In the genomic region with DNA sequence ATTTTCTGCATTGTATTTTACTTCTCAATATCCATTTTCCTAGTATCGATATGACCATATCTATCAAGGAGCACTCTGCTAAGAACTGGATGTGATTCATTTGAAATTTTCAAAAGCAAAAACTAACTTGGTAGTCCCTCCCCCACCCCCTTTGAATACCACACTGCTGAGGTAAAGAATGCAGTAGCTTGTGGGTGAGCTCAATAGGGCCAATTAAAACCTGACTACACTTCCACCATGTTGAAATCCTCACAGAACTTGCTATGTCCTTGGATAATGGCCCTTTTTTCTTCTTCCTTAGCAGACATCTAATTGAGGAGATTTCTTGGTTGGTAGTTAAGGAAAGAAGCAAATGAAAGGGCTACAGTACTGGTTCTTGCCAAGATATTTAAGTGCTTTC, we compare ENCODE assay signal across 28 mouse cellular contexts. TPM values are rescaled to one million over a fixed set of nuclear protein-coding genes. Genes with fewer than 3 reads are reported as not detected.
DNase-seq lines count a peak whose midpoint lies in the region; ATAC-seq and TF ChIP-seq lines count a peak whose summit lies in the region.
"Had no signal": no experiment of that assay in that cellular context is flagged by ENCODE, and none has a peak within 500 bp of the region (broad histone marks: within the 10 kb centered on the region; RNA-seq: fewer than 3 reads in every experiment).

No protein-coding gene starts in this region.

- no peak overlapping the region for H3K4me3 ChIP-seq in forebrain, embryonic 11.5 days (ENCODE audit: low read depth, low read length)
- H3K4me3 ChIP-seq in forebrain, postnatal 0 days (ENCODE audit: low read depth, low read length), result no peak overlapping the region
- no peak overlapping the region for H3K4me3 ChIP-seq in embryonic fibroblast, embryonic 13.5 days (ENCODE audit: insufficient read depth, low read length)
- no peak overlapping the region for H3K4me3 ChIP-seq in forebrain, embryonic 14.5 days (ENCODE audit: low read depth, low read length)
- H3K4me3 ChIP-seq: embryonic facial prominence, embryonic 10.5 days; embryonic facial prominence, embryonic 13.5 days; heart, adult 2 months; heart, embryonic 10.5 days; heart, embryonic 13.5 days had no signal

- 67% methylated on average over 1 of the region's 1 CpGs for WGBS in forebrain, embryonic 11.5 days
- WGBS in forebrain, postnatal 0 days, result 53% methylated on average over 1 of the region's 1 CpGs
- 33% methylated on average over 1 of the region's 1 CpGs for WGBS in forebrain, embryonic 14.5 days

- no peak overlapping the region for H3K9ac ChIP-seq in forebrain, embryonic 11.5 days (ENCODE audit: low read length)
- H3K9ac ChIP-seq in forebrain, postnatal 0 days, result no peak overlapping the region
- no peak overlapping the region for H3K9ac ChIP-seq in forebrain, embryonic 14.5 days (ENCODE audit: low read length)
- H3K9ac ChIP-seq: embryonic facial prominence, embryonic 13.5 days; heart, embryonic 13.5 days; hindbrain, embryonic 14.5 days had no signal

- no peaks in the 10 kb centered on the region for H3K36me3 ChIP-seq in forebrain, embryonic 11.5 days (ENCODE audit: control insufficient read depth, insufficient read depth, low read length)
- H3K36me3 ChIP-seq in forebrain, postnatal 0 days (ENCODE audit: insufficient read depth), result no peaks in the 10 kb centered on the region
- H3K36me3 ChIP-seq in forebrain, embryonic 14.5 days (ENCODE audit: control insufficient read depth, insufficient read depth, low read length), result no peaks in the 10 kb centered on the region
- H3K36me3 ChIP-seq: embryonic facial prominence, embryonic 10.5 days; embryonic facial prominence, embryonic 13.5 days; heart, embryonic 10.5 days; heart, embryonic 13.5 days had no signal

- peak; percentile 79; the same call in 1 of the 2 replicates for ATAC-seq in forebrain, embryonic 11.5 days (replicated peaks; ENCODE audit: low FRiP score)
- no peak for ATAC-seq in forebrain, postnatal 0 days
- peak; percentile 65; the same call in 1 of the 2 replicates for ATAC-seq in forebrain, embryonic 14.5 days
- ATAC-seq: activated CD4-positive, CD25-positive, alpha-beta regulatory T cell, adult 4 months; CD4-positive, CD25-positive, alpha-beta regulatory T cell, adult 4 months; hindbrain, postnatal 0 days; inflammation-experienced regulatory T-cells, adult 6 months; intestine, embryonic 16.5 days had no signal

- H3K27ac ChIP-seq in forebrain, embryonic 11.5 days (ENCODE audit: low read depth, low read length), result 0 out of 2 replicates have a peak overlapping the region, but pooled peaks have one; percentile 6
- H3K27ac ChIP-seq in forebrain, postnatal 0 days (ENCODE audit: low read depth, low read length), result no peak overlapping the region
- H3K27ac ChIP-seq in embryonic fibroblast, embryonic 13.5 days (ENCODE audit: insufficient read depth, low read length), result peak overlapping the region; percentile 71
- no peak overlapping the region for H3K27ac ChIP-seq in forebrain, embryonic 14.5 days (ENCODE audit: low read depth, low read length)
- H3K27ac ChIP-seq: embryonic facial prominence, embryonic 10.5 days; embryonic facial prominence, embryonic 13.5 days; heart, adult 2 months; heart, embryonic 10.5 days; heart, embryonic 13.5 days; hindbrain, embryonic 14.5 days; hindbrain, postnatal 0 days had no signal

- no peak for DNase-seq in forebrain, embryonic 11.5 days (ENCODE audit: low spot score)
- no peak for DNase-seq in forebrain, postnatal 0 days
- peak; percentile 58 for DNase-seq in forebrain, embryonic 14.5 days (ENCODE audit: low spot score)
- DNase-seq in thymus, postnatal 14 days, result no peak
- no peak for DNase-seq in thymus, adult 18-20 months
- DNase-seq in heart, adult 18-20 months, result no peak
- DNase-seq: adrenal gland, adult 8-10 months; adrenal gland, postnatal 25 days; cerebellum, adult 18-20 months; cerebellum, postnatal 10 days; cerebellum, postnatal 36 days; embryo, embryonic 11 days; gastrocnemius, postnatal 25 days; heart, adult 2 months; heart, postnatal 14 days; heart, postnatal 4 days; kidney, adult 2 months had no signal

- H3K4me2 ChIP-seq in forebrain, embryonic 11.5 days (ENCODE audit: low read depth, low read length, severe bottlenecking), result no peak overlapping the region
- no peak overlapping the region for H3K4me2 ChIP-seq in forebrain, postnatal 0 days (ENCODE audit: low read depth)
- no peak overlapping the region for H3K4me2 ChIP-seq in forebrain, embryonic 14.5 days (ENCODE audit: low read length)
- H3K4me2 ChIP-seq: embryonic facial prominence, embryonic 13.5 days; heart, embryonic 13.5 days; hindbrain, embryonic 14.5 days had no signal

- no peak for TF ChIP-seq POLR2A in embryonic fibroblast, embryonic 13.5 days (IDR thresholded peaks at IDR 0.05; ENCODE audit: low read depth, low read length)

- TF ChIP-seq CTCF in forebrain, postnatal 0 days (IDR thresholded peaks at IDR 0.05; ENCODE audit: low read depth), result no peak
- no peak for TF ChIP-seq CTCF in embryonic fibroblast, embryonic 13.5 days (IDR thresholded peaks at IDR 0.05; ENCODE audit: borderline replicate concordance, insufficient read depth, low read length)

- no peaks in the 10 kb centered on the region for H3K9me3 ChIP-seq in forebrain, embryonic 11.5 days (ENCODE audit: control insufficient read depth, low read length)
- no peaks in the 10 kb centered on the region for H3K9me3 ChIP-seq in forebrain, postnatal 0 days (ENCODE audit: low read length)
- H3K9me3 ChIP-seq in forebrain, embryonic 14.5 days (replicated peaks; ENCODE audit: control insufficient read depth, low read length), result no peaks in the 10 kb centered on the region
- H3K9me3 ChIP-seq: embryonic facial prominence, embryonic 10.5 days; embryonic facial prominence, embryonic 13.5 days; heart, embryonic 10.5 days; heart, embryonic 13.5 days had no signal

- no peaks in the 10 kb centered on the region for H3K4me1 ChIP-seq in forebrain, embryonic 11.5 days (replicated peaks; ENCODE audit: control insufficient read depth, insufficient read depth, low read length)
- H3K4me1 ChIP-seq in forebrain, postnatal 0 days (ENCODE audit: insufficient read depth), result no peaks in the 10 kb centered on the region
- no peaks in the 10 kb centered on the region; the same call in 1 of the 2 replicates for H3K4me1 ChIP-seq in embryonic fibroblast, embryonic 13.5 days (ENCODE audit: control insufficient read depth, insufficient read depth, low read length)
- no peaks in the 10 kb centered on the region for H3K4me1 ChIP-seq in forebrain, embryonic 14.5 days (ENCODE audit: control insufficient read depth, insufficient read depth, low read length)
- H3K4me1 ChIP-seq: embryonic facial prominence, embryonic 13.5 days; heart, embryonic 10.5 days had no signal

- no peaks in the 10 kb centered on the region for H3K27me3 ChIP-seq in forebrain, embryonic 11.5 days (ENCODE audit: control insufficient read depth, insufficient read depth, low read length)
- no peaks in the 10 kb centered on the region for H3K27me3 ChIP-seq in forebrain, postnatal 0 days (ENCODE audit: insufficient read depth, low read length)
- no peaks in the 10 kb centered on the region for H3K27me3 ChIP-seq in forebrain, embryonic 14.5 days (replicated peaks; ENCODE audit: control insufficient read depth, insufficient read depth, low read length)
- H3K27me3 ChIP-seq: heart, embryonic 13.5 days had no signal

RNA-seq across cellular contexts. Expression of gene Mid1ip1, which starts 9.8 kb away (rescaled TPM):
- polyA plus RNA-seq in forebrain, embryonic 11.5 days (2014; fragmentation: Nextera tagmentation; extraction: Ambion mirVana), result 50.2 and 56.1 TPM in 2 replicates
- 81.6 and 96.9 TPM in 2 replicates for total RNA-seq in forebrain, postnatal 0 days (2014; rRNA removed)
- polyA plus RNA-seq in forebrain, postnatal 0 days (2015; fragmentation: Nextera tagmentation; extraction: Ambion mirVana), result 89.0 and 108 TPM in 2 replicates
- 38.1 and 51.2 TPM in 2 replicates for polyA plus RNA-seq in embryonic fibroblast, embryonic 13.5 days (2011; ENCODE audit: insufficient read length, low read depth, missing spikeins)
- polyA plus RNA-seq in forebrain, embryonic 14.5 days (2014; fragmentation: Nextera tagmentation; extraction: Ambion mirVana), result 57.7 and 73.6 TPM in 2 replicates
- total RNA-seq in heart, adult 18-20 months (2021), result 100 to 1,000 TPM in 1 of 2 experiments, 10 to 100 TPM in 1; 76.1 to 104 TPM

Comparison
In these comparisons a context has a peak if more than half of its experiments do, and no peak if none do; other contexts are left out.
1. H3K27ac ChIP-seq: peak in forebrain, embryonic 11.5 days (single experiment) and embryonic fibroblast, embryonic 13.5 days (single experiment); none in forebrain, postnatal 0 days (single experiment) and forebrain, embryonic 14.5 days (single experiment).